Mouse (Mus musculus): ENCODE data around the gene Rbm25.

- no peak for TF ChIP-seq E2F4 (IDR thresholded peaks at IDR 0.05; ENCODE audit: insufficient read depth)
- TF ChIP-seq POLR2A (IDR thresholded peaks at IDR 0.05; ENCODE audit: insufficient read length, low read depth), result no peak
- no peak for TF ChIP-seq MAX (IDR thresholded peaks at IDR 0.05; ENCODE audit: low read depth)
- no peak for TF ChIP-seq POLR2AphosphoS2 (IDR thresholded peaks at IDR 0.05; ENCODE audit: insufficient read length, low read depth)
- no peak for TF ChIP-seq USF1 (IDR thresholded peaks at IDR 0.05; ENCODE audit: low read depth)
- TF ChIP-seq MYOD1 (IDR thresholded peaks at IDR 0.05; ENCODE audit: control insufficient read depth in 1 of 3, insufficient read length in 2 of 3, low read depth in 2 of 3), result no peak
- TF ChIP-seq CEBPB (IDR thresholded peaks at IDR 0.05; ENCODE audit: insufficient read depth, poor library complexity, severe bottlenecking), result no peak
- TF ChIP-seq TCF12 (IDR thresholded peaks at IDR 0.05; ENCODE audit: insufficient read depth, poor library complexity, severe bottlenecking), result no peak
- TF ChIP-seq MYOG (IDR thresholded peaks at IDR 0.05; ENCODE audit: control insufficient read depth in 1 of 3, insufficient read depth in 1 of 3, insufficient read length in 2 of 3, low read depth in 2 of 3), result no peak
- TF ChIP-seq SRF (IDR thresholded peaks at IDR 0.05; ENCODE audit: control insufficient read depth, insufficient read length, low read depth), result no peak
- no peak for TF ChIP-seq TCF3 (IDR thresholded peaks at IDR 0.05; ENCODE audit: insufficient read length, low read depth)
- TF ChIP-seq REST (IDR thresholded peaks at IDR 0.05; ENCODE audit: insufficient read depth, insufficient read length), result no peak
Measured at GRCm38 (mm10) chr12:83689087-83689432, 58.0 kb downstream of the Rbm25 start.

Data from myocyte (in vitro differentiated cells).